Mouse (Mus musculus) bone marrow macrophage, adult 2 months (primary cell): ENCODE measurements around the gene Cdh7.
"Not testable (repeated sequence)": the region's sequence is repeated elsewhere in the genome, so short reads cannot be mapped to it uniquely, and the experiment has no call there.

ENCODE experiments used
- CTCF ChIP-seq: IDR thresholded peaks from 2 replicates; pipeline ENCODE4 v1.5.1; 2012; ENCODE audit warnings: low read depth, mild to moderate bottlenecking, low read length, moderate library complexity
- POLR2A ChIP-seq: IDR thresholded peaks from 2 replicates; pipeline ENCODE4 v1.6.1; 2012; ENCODE audit warnings: mild to moderate bottlenecking, low read depth, low read length, borderline replicate concordance

DNA sequence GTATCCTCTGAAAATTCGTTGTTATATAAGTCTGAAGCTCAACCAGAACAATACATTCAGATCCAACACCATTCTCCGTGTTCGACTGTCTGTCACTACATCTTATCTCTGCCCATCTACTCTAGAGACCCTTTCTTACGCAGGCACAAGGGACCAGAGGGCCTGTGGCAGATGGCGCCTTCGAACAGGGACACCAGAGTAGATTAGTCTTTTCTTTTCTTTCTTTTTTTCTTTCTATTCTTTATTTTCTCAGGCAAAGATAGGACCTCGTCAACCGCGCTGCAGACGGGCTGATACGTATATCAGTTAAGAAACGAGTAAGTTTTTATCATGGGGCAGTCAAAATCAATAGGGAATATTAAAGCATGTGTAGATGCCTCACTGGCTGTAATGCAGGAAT, 189.2 kb downstream of the Cdh7 start:
- not testable (repeated sequence) for TF ChIP-seq CTCF, POLR2A
